Mouse (Mus musculus) spleen, adult 2 months (tissue): ENCODE data around the gene Sbk2.

Experiments
- CTCF ChIP-seq: fragments of 200-500 bp; IDR thresholded peaks from 2 replicates; pipeline ENCODE4 v1.5.1; 2011; ENCODE audit warnings: mild to moderate bottlenecking, inconsistent platforms; ENCODE audit not compliant: insufficient read depth, insufficient read length, insufficient replicate concordance; ENCODE audit errors: extremely low read depth
- POLR2A ChIP-seq: fragments of 200-500 bp; IDR thresholded peaks from 2 replicates; pipeline ENCODE4 v1.6.1; 2011; ENCODE audit warnings: low read depth, low read length, inconsistent platforms

GRCm38 (mm10) chr7:4940068-4940479 lies 24.1 kb downstream of the Sbk2 start:
- peak; percentile 83; the same call in 1 of the 2 replicates for TF ChIP-seq CTCF
- TF ChIP-seq POLR2A: no peak
